Mouse (Mus musculus): ENCODE measurements around the gene Fam71e2.
"Not testable (repeated sequence)": the region's sequence is repeated elsewhere in the genome, so short reads cannot be mapped to it uniquely, and the experiment has no call there.

Fam71e2 gene

GRCm38 (mm10) chr7:4771202-4771601 lies at the start of gene Fam71e2:
Gene Fam71e2 (minus strand): TSS chr7:4771302.
- DNase-seq (ENCODE audit: low spot score), result no peak

GRCm38 (mm10) chr7:4816559-4816958 lies 45.5 kb upstream of the Fam71e2 start:
- DNase-seq (ENCODE audit: low spot score), result no peak

- DNase-seq (ENCODE audit: low spot score), result no peak
Measured at GRCm38 (mm10) chr7:4813105-4813791, 42.1 kb upstream of the Fam71e2 start.

- peak; percentile 98 for DNase-seq (ENCODE audit: low spot score)
Measured at GRCm38 (mm10) chr7:4812303-4813104, 41.4 kb upstream of the Fam71e2 start, which contains the start of gene Ube2s. Gene Ube2s (minus strand): TSS chr7:4812590.

- DNase-seq (ENCODE audit: low spot score), result peak; percentile 51
Measured at GRCm38 (mm10) chr7:4811842-4812302, 40.8 kb upstream of the Fam71e2 start.

- not testable (repeated sequence) for DNase-seq (ENCODE audit: low spot score)
Measured at GRCm38 (mm10) chr7:4811131-4811530, 40.0 kb upstream of the Fam71e2 start.

- DNase-seq (ENCODE audit: low spot score), result peak; percentile 71
Measured at GRCm38 (mm10) chr7:4806716-4807115, 35.6 kb upstream of the Fam71e2 start.

- DNase-seq (ENCODE audit: low spot score), result no peak
Measured at GRCm38 (mm10) chr7:4802247-4802646, 31.1 kb upstream of the Fam71e2 start.

- peak; percentile 67 for DNase-seq (ENCODE audit: low spot score)
Measured at GRCm38 (mm10) chr7:4795767-4796433, 24.8 kb upstream of the Fam71e2 start.

- DNase-seq (ENCODE audit: low spot score), result peak; percentile 32
Measured at GRCm38 (mm10) chr7:4794631-4795168, 23.6 kb upstream of the Fam71e2 start.

GRCm38 (mm10) chr7:4793674-4794073 lies 22.6 kb upstream of the Fam71e2 start:
- DNase-seq (ENCODE audit: low spot score), result no peak

GRCm38 (mm10) chr7:4793248-4793647 lies 22.1 kb upstream of the Fam71e2 start:
- not testable (repeated sequence) for DNase-seq (ENCODE audit: low spot score)

- DNase-seq (ENCODE audit: low spot score), result peak; percentile 97
Measured at GRCm38 (mm10) chr7:4792278-4793212, 21.4 kb upstream of the Fam71e2 start, which contains the start of gene Rpl28. Gene Rpl28 (plus strand): TSS chr7:4792874.

GRCm38 (mm10) chr7:4789436-4789935 lies 18.4 kb upstream of the Fam71e2 start, which contains the start of gene Tmem238:
Gene Tmem238 (minus strand): TSS chr7:4789656.
- no peak for DNase-seq (ENCODE audit: low spot score)

- peak; percentile 74 for DNase-seq (ENCODE audit: low spot score)
Measured at GRCm38 (mm10) chr7:4788499-4789435, 17.7 kb upstream of the Fam71e2 start.

- DNase-seq (ENCODE audit: low spot score), result no peak
Measured at GRCm38 (mm10) chr7:4783667-4784268, 12.7 kb upstream of the Fam71e2 start.

GRCm38 (mm10) chr7:4782759-4783158 lies 11.7 kb upstream of the Fam71e2 start, which contains the start of the genes Il11 and Tmem190:
Gene Il11 (minus strand): TSS chr7:4782859.
Gene Tmem190 (plus strand): TSS chr7:4782937.
- no peak for DNase-seq (ENCODE audit: low spot score)

GRCm38 (mm10) chr7:4782130-4782529 lies 11.0 kb upstream of the Fam71e2 start:
- DNase-seq (ENCODE audit: low spot score), result no peak

GRCm38 (mm10) chr7:4779921-4780320 lies 8.8 kb upstream of the Fam71e2 start:
- DNase-seq (ENCODE audit: low spot score), result no peak

Measured in MN1 (cell line).